Mouse (Mus musculus): ENCODE results near the gene Olah. TPM values are rescaled to one million over a fixed set of nuclear protein-coding genes. Genes with fewer than 3 reads are reported as not detected.
A peak's percentile ranks its signal among the peaks of the same experiment; 100 is the strongest.

Gene Olah
- polyA plus RNA-seq, 1 experiment from 2014 or later: not detected

GRCm38 (mm10) chr2:3361067-3361466, 35.9 kb downstream of the Olah start:
- Histone ChIP-seq H3K27me3 (ENCODE audit: control insufficient read depth, insufficient read depth, low read length) (no peaks in the 10 kb centered on the region), H3K4me2 (replicated peaks) (no peak overlapping the region), H3K27ac (no peak overlapping the region), H3K9me3 (ENCODE audit: control insufficient read depth, low read length) (no peaks in the 10 kb centered on the region), H3K4me1 (replicated peaks; ENCODE audit: control insufficient read depth, insufficient read depth, low read length) (no peaks in the 10 kb centered on the region), H3K4me3 (replicated peaks; ENCODE audit: low read length) (no peak overlapping the region), H3K9ac (no peak overlapping the region), H3K36me3 (replicated peaks; ENCODE audit: control insufficient read depth, insufficient read depth) (no peaks in the 10 kb centered on the region)
- no peak for ATAC-seq (ENCODE audit: low FRiP score)
- WGBS: 77% methylated on average over 3 of the region's 3 CpGs
- DNase-seq (ENCODE audit: low spot score): no peak

DNA sequence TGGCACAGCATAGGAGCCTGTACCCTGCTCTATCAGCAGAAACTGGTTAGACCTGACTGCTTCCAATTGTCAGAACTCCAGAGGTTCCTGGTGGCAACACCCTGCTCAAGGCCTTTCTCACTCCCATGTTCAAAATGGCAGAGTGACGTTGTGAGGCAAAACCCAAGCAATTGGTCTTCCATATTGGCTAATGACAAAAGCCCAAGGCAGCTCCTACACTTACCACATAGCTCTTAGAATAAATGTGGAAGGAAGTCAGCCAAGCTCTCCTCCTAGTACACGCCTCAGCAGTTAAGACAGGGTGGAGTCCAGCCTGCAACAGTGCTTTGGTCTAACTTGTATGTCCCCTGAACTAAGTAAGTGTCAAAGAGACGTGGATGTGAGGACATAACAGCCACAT, 39.1 kb downstream of the Olah start:
- Histone ChIP-seq H3K4me2 (replicated peaks) (no peak overlapping the region), H3K27me3 (ENCODE audit: control insufficient read depth, insufficient read depth, low read length) (no peaks in the 10 kb centered on the region), H3K9me3 (ENCODE audit: control insufficient read depth, low read length) (no peaks in the 10 kb centered on the region), H3K36me3 (replicated peaks; ENCODE audit: control insufficient read depth, insufficient read depth) (no peaks in the 10 kb centered on the region), H3K4me1 (replicated peaks; ENCODE audit: control insufficient read depth, insufficient read depth, low read length) (no peaks in the 10 kb centered on the region), H3K27ac (no peak overlapping the region), H3K9ac (no peak overlapping the region), H3K4me3 (replicated peaks; ENCODE audit: low read length) (no peak overlapping the region)
- DNase-seq (ENCODE audit: low spot score) (no peak), ATAC-seq (ENCODE audit: low FRiP score) (no peak)
- WGBS: 78% methylated on average over 3 of the region's 3 CpGs

- Histone ChIP-seq H3K4me3 (replicated peaks; ENCODE audit: low read length) (no peak overlapping the region), H3K27me3 (ENCODE audit: control insufficient read depth, insufficient read depth, low read length) (no peaks in the 10 kb centered on the region), H3K4me2 (replicated peaks) (no peak overlapping the region), H3K27ac (no peak overlapping the region), H3K4me1 (replicated peaks; ENCODE audit: control insufficient read depth, insufficient read depth, low read length) (no peaks in the 10 kb centered on the region), H3K9me3 (ENCODE audit: control insufficient read depth, low read length) (no peaks in the 10 kb centered on the region), H3K36me3 (replicated peaks; ENCODE audit: control insufficient read depth, insufficient read depth) (no peaks in the 10 kb centered on the region), H3K9ac (no peak overlapping the region)
- DNase-seq (ENCODE audit: low spot score) (no peak), ATAC-seq (ENCODE audit: low FRiP score) (no peak)
- WGBS: 77% methylated on average over 3 of the region's 3 CpGs
These were observed 40.7 kb downstream of the Olah start for GRCm38 (mm10) chr2:3356311-3356710.

- H3K4me3 ChIP-seq (replicated peaks; ENCODE audit: low read length): no peak overlapping the region
- no peaks in the 10 kb centered on the region for H3K9me3 ChIP-seq (ENCODE audit: control insufficient read depth, low read length)
- no peaks in the 10 kb centered on the region for H3K4me1 ChIP-seq (replicated peaks; ENCODE audit: control insufficient read depth, insufficient read depth, low read length)
- no peaks in the 10 kb centered on the region for H3K36me3 ChIP-seq (replicated peaks; ENCODE audit: control insufficient read depth, insufficient read depth)
- DNase-seq (ENCODE audit: low spot score): no peak
- no peak overlapping the region for H3K27ac ChIP-seq
- no peak overlapping the region for H3K4me2 ChIP-seq (replicated peaks)
- no peak overlapping the region for H3K9ac ChIP-seq
- no peak for ATAC-seq (ENCODE audit: low FRiP score)
- 93% methylated on average over 8 of the region's 8 CpGs for WGBS
- no peaks in the 10 kb centered on the region for H3K27me3 ChIP-seq (ENCODE audit: control insufficient read depth, insufficient read depth, low read length)
These were observed 41.2 kb downstream of the Olah start for GRCm38 (mm10) chr2:3355793-3356192.

- Histone ChIP-seq H3K27ac (no peak overlapping the region), H3K4me3 (replicated peaks; ENCODE audit: low read length) (no peak overlapping the region), H3K4me2 (replicated peaks) (no peak overlapping the region), H3K9ac (no peak overlapping the region), H3K9me3 (ENCODE audit: control insufficient read depth, low read length) (no peaks in the 10 kb centered on the region), H3K27me3 (ENCODE audit: control insufficient read depth, insufficient read depth, low read length) (no peaks in the 10 kb centered on the region), H3K4me1 (replicated peaks; ENCODE audit: control insufficient read depth, insufficient read depth, low read length) (no peaks in the 10 kb centered on the region), H3K36me3 (replicated peaks; ENCODE audit: control insufficient read depth, insufficient read depth) (no peaks in the 10 kb centered on the region)
- no peak for DNase-seq (ENCODE audit: low spot score)
- ATAC-seq (ENCODE audit: low FRiP score): no peak
These were observed 43.9 kb downstream of the Olah start for GRCm38 (mm10) chr2:3353160-3353559.

- WGBS: 21% methylated on average over 3 of the region's 3 CpGs
- DNase-seq (ENCODE audit: low spot score) (peak; percentile 73), ATAC-seq (ENCODE audit: low FRiP score) (no peak)
- no peaks in the 10 kb centered on the region for H3K9me3 ChIP-seq (ENCODE audit: control insufficient read depth, low read length)
- no peak overlapping the region for H3K9ac ChIP-seq
- no peaks in the 10 kb centered on the region for H3K27me3 ChIP-seq (ENCODE audit: control insufficient read depth, insufficient read depth, low read length)
- no peak overlapping the region for H3K4me3 ChIP-seq (replicated peaks; ENCODE audit: low read length)
- no peaks in the 10 kb centered on the region for H3K36me3 ChIP-seq (replicated peaks; ENCODE audit: control insufficient read depth, insufficient read depth)
- no peak overlapping the region for H3K4me2 ChIP-seq (replicated peaks)
- H3K27ac ChIP-seq: no peak overlapping the region
- no peaks in the 10 kb centered on the region for H3K4me1 ChIP-seq (replicated peaks; ENCODE audit: control insufficient read depth, insufficient read depth, low read length)
These were observed 48.1 kb downstream of the Olah start for GRCm38 (mm10) chr2:3348919-3349318.

DNA sequence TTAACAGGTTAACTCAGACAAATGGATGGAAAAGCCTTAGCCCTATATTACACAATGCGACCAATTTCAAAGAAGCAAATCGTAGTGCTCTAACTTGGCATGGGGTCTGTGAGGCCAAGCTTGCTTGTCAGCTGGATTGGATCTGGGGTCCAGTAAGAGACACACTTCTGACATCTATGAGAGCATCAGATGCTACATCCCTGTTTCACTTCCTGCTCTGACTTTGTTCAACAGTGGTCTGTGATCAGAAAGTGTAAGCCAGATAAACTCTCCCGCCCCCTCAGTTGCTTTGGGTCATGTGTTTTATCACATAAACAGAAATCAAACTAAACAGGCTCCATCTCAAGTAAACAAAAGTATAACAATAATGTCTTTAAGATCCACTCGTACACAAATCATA, 48.6 kb downstream of the Olah start:
- H3K9me3 ChIP-seq (ENCODE audit: control insufficient read depth, low read length): no peaks in the 10 kb centered on the region
- H3K27ac ChIP-seq: no peak overlapping the region
- no peak overlapping the region for H3K4me3 ChIP-seq (replicated peaks; ENCODE audit: low read length)
- 85% methylated on average over 4 of the region's 4 CpGs for WGBS
- H3K36me3 ChIP-seq (replicated peaks; ENCODE audit: control insufficient read depth, insufficient read depth): no peaks in the 10 kb centered on the region
- H3K4me2 ChIP-seq (replicated peaks): no peak overlapping the region
- no peak overlapping the region for H3K9ac ChIP-seq
- no peaks in the 10 kb centered on the region for H3K4me1 ChIP-seq (replicated peaks; ENCODE audit: control insufficient read depth, insufficient read depth, low read length)
- DNase-seq (ENCODE audit: low spot score): no peak
- ATAC-seq (ENCODE audit: low FRiP score): no peak
- no peaks in the 10 kb centered on the region for H3K27me3 ChIP-seq (ENCODE audit: control insufficient read depth, insufficient read depth, low read length)

DNA sequence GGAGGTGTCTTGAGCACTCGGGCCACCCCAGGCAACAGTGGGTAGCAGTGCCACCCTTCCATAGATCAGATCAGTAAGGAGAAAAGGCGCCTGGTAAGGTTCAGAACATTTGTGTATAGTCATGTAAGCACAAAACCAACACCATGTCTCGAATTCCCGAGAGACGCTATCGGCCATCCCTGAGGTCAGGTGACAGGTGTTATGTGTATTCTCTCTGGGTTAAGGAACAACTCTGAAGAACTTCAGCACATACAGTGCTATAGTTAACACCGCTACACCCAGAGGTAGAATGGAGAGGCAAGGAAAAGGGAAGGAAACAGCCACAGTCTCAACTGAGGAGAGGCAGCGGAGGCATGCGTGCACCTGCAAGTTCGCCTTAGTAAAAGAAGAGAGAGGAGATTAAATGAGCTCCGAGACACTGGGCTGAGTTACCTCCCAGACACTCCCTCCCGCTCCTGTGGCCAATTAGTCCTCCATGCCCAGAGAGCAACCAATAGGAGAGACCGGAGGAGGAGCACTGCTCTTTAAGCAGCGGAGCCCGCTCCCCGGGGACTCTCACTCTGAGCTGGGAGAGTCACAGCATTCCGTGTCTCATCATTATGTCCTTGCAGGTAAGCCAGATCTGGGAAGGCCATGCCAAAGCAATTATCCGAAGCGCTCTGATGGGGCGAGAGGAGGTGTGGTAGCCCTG, 61.3 kb downstream of the Olah start, which contains the start of gene Acbd7:
TSS of gene Acbd7 (plus strand) at position 558 of the 691 bp plus-strand sequence.
- no peak within 1 kb of the TSS for H3K27ac ChIP-seq
- H3K4me3 ChIP-seq (replicated peaks; ENCODE audit: low read length): peak within 1 kb of the TSS; percentile 21
- peak within 1 kb of the TSS; percentile 61 for H3K4me2 ChIP-seq (replicated peaks)
- no peaks in the 10 kb centered on the region for H3K27me3 ChIP-seq (ENCODE audit: control insufficient read depth, insufficient read depth, low read length)
- no peaks in the 10 kb centered on the region for H3K36me3 ChIP-seq (replicated peaks; ENCODE audit: control insufficient read depth, insufficient read depth)
- 6% methylated on average over 20 of the region's 20 CpGs for WGBS
- DNase-seq (ENCODE audit: low spot score): peak; percentile 66
- peaks cover 12% of the 10 kb centered on the region for H3K4me1 ChIP-seq (replicated peaks; ENCODE audit: control insufficient read depth, insufficient read depth, low read length)
- no peak for ATAC-seq (ENCODE audit: low FRiP score)
- no peaks in the 10 kb centered on the region for H3K9me3 ChIP-seq (ENCODE audit: control insufficient read depth, low read length)
- peak within 1 kb of the TSS; percentile 24 for H3K9ac ChIP-seq

DNA sequence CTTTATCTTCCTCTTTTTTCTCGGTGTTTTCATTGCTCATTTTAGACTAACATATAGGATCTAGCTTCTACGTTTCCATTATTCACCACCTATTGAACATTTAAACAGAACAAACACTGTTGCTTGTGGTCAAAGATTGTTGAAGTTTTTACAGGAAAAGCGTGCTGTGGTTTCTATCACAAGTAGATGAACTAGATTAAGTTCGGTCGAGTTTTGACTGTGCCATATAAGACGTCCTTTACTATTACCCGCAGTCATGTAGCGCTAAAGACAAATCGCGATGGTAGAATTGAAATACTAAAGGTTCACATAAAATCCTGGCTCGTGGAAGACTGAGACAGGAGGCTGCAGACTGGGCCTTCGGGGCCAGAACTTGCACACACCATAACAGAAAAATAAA, 63.2 kb downstream of the Olah start:
- H3K9me3 ChIP-seq (ENCODE audit: control insufficient read depth, low read length): no peaks in the 10 kb centered on the region
- no peaks in the 10 kb centered on the region for H3K27me3 ChIP-seq (ENCODE audit: control insufficient read depth, insufficient read depth, low read length)
- no peak overlapping the region for H3K4me3 ChIP-seq (replicated peaks; ENCODE audit: low read length)
- ATAC-seq (ENCODE audit: low FRiP score): no peak
- peaks cover 7% of the 10 kb centered on the region for H3K36me3 ChIP-seq (replicated peaks; ENCODE audit: control insufficient read depth, insufficient read depth)
- H3K4me1 ChIP-seq (replicated peaks; ENCODE audit: control insufficient read depth, insufficient read depth, low read length): peaks cover 12% of the 10 kb centered on the region
- no peak overlapping the region for H3K4me2 ChIP-seq (replicated peaks)
- no peak overlapping the region for H3K9ac ChIP-seq
- 92% methylated on average over 12 of the region's 12 CpGs for WGBS
- H3K27ac ChIP-seq: no peak overlapping the region
- no peak for DNase-seq (ENCODE audit: low spot score)
